Mouse (Mus musculus) myocyte (in vitro differentiated cells): Measurements from ENCODE around the gene Psrc1.

Experiments
- CEBPB ChIP-seq: IDR thresholded peaks from 2 replicates; pipeline ENCODE4 v1.6.1; 2011; ENCODE audit warnings: mild to moderate bottlenecking, moderate library complexity; ENCODE audit not compliant: poor library complexity, insufficient read depth, severe bottlenecking
- MAX ChIP-seq: IDR thresholded peaks from one replicate; pipeline ENCODE4 v1.6.1; 2011; ENCODE audit warnings: low read depth, mild to moderate bottlenecking, control low read depth
- MYOD1 ChIP-seq, 3 experiments: IDR thresholded peaks; one replicate each; pipeline ENCODE4 v1.6.1; 2011; ENCODE audit warnings: control low read depth in 2 of 3, low read depth in 2 of 3, mild to moderate bottlenecking in 2 of 3, moderate library complexity in 1 of 3; ENCODE audit not compliant: insufficient read length in 2 of 3, control insufficient read depth in 1 of 3
- MYOG ChIP-seq, 3 experiments: IDR thresholded peaks; one replicate each; pipeline ENCODE4 v1.6.1; 2011; ENCODE audit warnings: control low read depth in 2 of 3, low read depth in 2 of 3, mild to moderate bottlenecking in 2 of 3; ENCODE audit not compliant: insufficient read length in 2 of 3, control insufficient read depth in 1 of 3, insufficient read depth in 1 of 3
- POLR2A ChIP-seq: IDR thresholded peaks from one replicate; pipeline ENCODE4 v1.6.1; 2011; ENCODE audit warnings: low read depth, mild to moderate bottlenecking, control low read depth, moderate library complexity; ENCODE audit not compliant: insufficient read length
- POLR2AphosphoS2 ChIP-seq: IDR thresholded peaks from one replicate; pipeline ENCODE4 v1.6.1; 2011; ENCODE audit warnings: low read depth, control low read depth; ENCODE audit not compliant: insufficient read length
- SRF ChIP-seq: IDR thresholded peaks from one replicate; pipeline ENCODE4 v1.6.1; 2011; ENCODE audit warnings: low read depth; ENCODE audit not compliant: control insufficient read depth, insufficient read length
- USF1 ChIP-seq: IDR thresholded peaks from one replicate; pipeline ENCODE4 v1.6.1; 2011; ENCODE audit warnings: low read depth, mild to moderate bottlenecking, control low read depth, moderate library complexity

GRCm38 (mm10) chr3:108384425-108384824, 786 bp downstream of the Psrc1 start:
- TF ChIP-seq USF1 = no peak
- no peak for TF ChIP-seq MAX
- TF ChIP-seq MYOD1 (IDR thresholded peaks at IDR 0.05; ENCODE audit: control insufficient read depth in 1 of 3, insufficient read length in 2 of 3, low read depth in 2 of 3) = no peak
- no peak for TF ChIP-seq SRF
- TF ChIP-seq POLR2AphosphoS2 = no peak
- TF ChIP-seq POLR2A = no peak
- TF ChIP-seq MYOG (IDR thresholded peaks at IDR 0.05; ENCODE audit: control insufficient read depth in 1 of 3, insufficient read depth in 1 of 3, insufficient read length in 2 of 3, low read depth in 2 of 3) = no peak
- TF ChIP-seq CEBPB = no peak
